Comparison of ENCODE assay signal across 8 mouse cellular contexts in the genomic region with DNA sequence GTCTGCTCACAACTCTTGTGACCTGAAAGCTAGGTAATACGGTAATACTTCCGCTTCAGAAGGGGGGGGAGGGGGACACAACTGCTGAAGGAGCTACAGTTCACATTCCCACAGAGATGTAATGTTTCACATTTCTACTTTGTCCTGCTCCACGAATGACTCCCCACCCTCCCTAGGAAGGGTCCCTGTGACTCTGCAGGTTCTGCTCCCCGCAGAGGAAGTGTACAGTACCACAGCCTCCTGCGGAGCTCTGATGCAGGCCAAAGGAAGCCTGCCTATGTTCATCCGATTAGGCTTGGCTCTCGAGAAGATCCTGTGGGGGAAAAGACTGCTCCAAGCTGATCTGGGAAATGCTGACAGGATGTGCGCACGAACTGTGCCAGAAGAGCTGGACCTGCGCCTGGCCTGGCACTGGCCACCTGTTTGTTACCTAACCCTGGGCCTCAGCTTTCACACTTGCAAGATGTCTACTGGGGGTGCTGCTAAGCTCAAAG. TPM values are rescaled to one million over a fixed set of nuclear protein-coding genes. Genes with fewer than 3 reads are reported as not detected.
A peak's percentile ranks its signal among the peaks of the same experiment; 100 is the strongest.
DNase-seq lines count a peak whose midpoint lies in the region; ATAC-seq and TF ChIP-seq lines count a peak whose summit lies in the region.

No protein-coding gene starts in this region.

- 0 out of 2 replicates have a peak overlapping the region, but pooled peaks have one; percentile 2 for H3K27ac ChIP-seq in midbrain, postnatal 0 days (ENCODE audit: low read depth, low read length)
- H3K27ac ChIP-seq in midbrain, embryonic 14.5 days (replicated peaks; ENCODE audit: low read depth, low read length), result no peak overlapping the region
- peak overlapping the region; percentile 80 for H3K27ac ChIP-seq in embryonic facial prominence, embryonic 15.5 days (replicated peaks)
- peak overlapping the region; percentile 85 for H3K27ac ChIP-seq in liver, postnatal 0 days (ENCODE audit: low read depth)

- no peaks in the 10 kb centered on the region for H3K9me3 ChIP-seq in midbrain, postnatal 0 days (ENCODE audit: low read length)
- H3K9me3 ChIP-seq in midbrain, embryonic 14.5 days (ENCODE audit: control insufficient read depth, low read length), result no peaks in the 10 kb centered on the region
- no peaks in the 10 kb centered on the region for H3K9me3 ChIP-seq in embryonic facial prominence, embryonic 15.5 days (replicated peaks)
- no peaks in the 10 kb centered on the region for H3K9me3 ChIP-seq in liver, postnatal 0 days (ENCODE audit: low read length)

- no peaks in the 10 kb centered on the region for H3K27me3 ChIP-seq in midbrain, postnatal 0 days (ENCODE audit: insufficient read depth, low read length)
- H3K27me3 ChIP-seq in midbrain, embryonic 14.5 days (ENCODE audit: control insufficient read depth, insufficient read depth, low read length), result no peaks in the 10 kb centered on the region
- no peaks in the 10 kb centered on the region for H3K27me3 ChIP-seq in embryonic facial prominence, embryonic 15.5 days
- no peaks in the 10 kb centered on the region for H3K27me3 ChIP-seq in liver, postnatal 0 days (ENCODE audit: insufficient read depth, low read length)

- H3K4me3 ChIP-seq in midbrain, postnatal 0 days (ENCODE audit: low read depth, low read length), result no peak overlapping the region
- H3K4me3 ChIP-seq in midbrain, embryonic 14.5 days (replicated peaks; ENCODE audit: low read depth, low read length), result no peak overlapping the region
- H3K4me3 ChIP-seq in embryonic facial prominence, embryonic 15.5 days (replicated peaks), result no peak overlapping the region
- no peak overlapping the region for H3K4me3 ChIP-seq in liver, postnatal 0 days (ENCODE audit: low read depth, low read length)

- 71% methylated on average over 10 of the region's 10 CpGs for WGBS in midbrain, postnatal 0 days
- 87% methylated on average over 10 of the region's 10 CpGs for WGBS in midbrain, embryonic 14.5 days
- WGBS in embryonic facial prominence, embryonic 15.5 days, result 52% methylated on average over 10 of the region's 10 CpGs
- WGBS in liver, postnatal 0 days (ENCODE audit: insufficient replicate concordance), result 34% methylated on average over 10 of the region's 10 CpGs

- no peaks in the 10 kb centered on the region for H3K36me3 ChIP-seq in midbrain, postnatal 0 days (ENCODE audit: insufficient read depth, low read length)
- no peaks in the 10 kb centered on the region for H3K36me3 ChIP-seq in midbrain, embryonic 14.5 days (ENCODE audit: control insufficient read depth, insufficient read depth, low read length)
- no peaks in the 10 kb centered on the region for H3K36me3 ChIP-seq in embryonic facial prominence, embryonic 15.5 days
- peaks cover 16% of the 10 kb centered on the region for H3K36me3 ChIP-seq in liver, postnatal 0 days (replicated peaks; ENCODE audit: insufficient read depth, low read length)

- ATAC-seq in midbrain, postnatal 0 days (ENCODE audit: low FRiP score), result no peak
- no peak for ATAC-seq in midbrain, embryonic 14.5 days (ENCODE audit: low FRiP score, low TSS enrichment)
- ATAC-seq in activated CD4-positive, CD25-positive, alpha-beta regulatory T cell, adult 4 months, result peak; percentile 67
- ATAC-seq in embryonic facial prominence, embryonic 15.5 days (ENCODE audit: insufficient number of reproducible peaks, low FRiP score, low TSS enrichment, low read depth), result no peak
- ATAC-seq in liver, postnatal 0 days, result peak; percentile 9; the same call in 1 of the 2 replicates

- TF ChIP-seq CTCF in midbrain, postnatal 0 days (IDR thresholded peaks at IDR 0.05), result no peak
- no peak for TF ChIP-seq CTCF in liver, postnatal 0 days (IDR thresholded peaks at IDR 0.05; ENCODE audit: low read depth)

- no peak overlapping the region for H3K4me2 ChIP-seq in midbrain, postnatal 0 days (ENCODE audit: low read depth, low read length, poor library complexity, severe bottlenecking)
- no peak overlapping the region for H3K4me2 ChIP-seq in midbrain, embryonic 14.5 days (ENCODE audit: low read length)
- H3K4me2 ChIP-seq in embryonic facial prominence, embryonic 15.5 days (replicated peaks), result no peak overlapping the region
- H3K4me2 ChIP-seq in liver, postnatal 0 days (ENCODE audit: low read depth, low read length), result peak overlapping the region; percentile 13; the same call in 1 of the 2 replicates

- no peak for DNase-seq in midbrain, postnatal 0 days (ENCODE audit: low spot score)
- DNase-seq in midbrain, embryonic 14.5 days, result no peak
- peak; percentile 69 for DNase-seq in induced T-regulatory cell, adult 2 months (ENCODE audit: low read depth)
- peak; percentile 41 for DNase-seq in liver, postnatal 0 days
- peak; percentile 10 for DNase-seq in yolk sac, embryonic 10.5 days (ENCODE audit: low spot score)
- DNase-seq in ovary, postnatal 14 days (ENCODE audit: low spot score), result no peak

- H3K9ac ChIP-seq in midbrain, postnatal 0 days (replicated peaks; ENCODE audit: low read length, poor library complexity, severe bottlenecking), result no peak overlapping the region
- no peak overlapping the region for H3K9ac ChIP-seq in midbrain, embryonic 14.5 days (replicated peaks; ENCODE audit: low read length)
- no peak overlapping the region for H3K9ac ChIP-seq in embryonic facial prominence, embryonic 15.5 days
- peak overlapping the region; percentile 21; the same call in 1 of the 2 replicates for H3K9ac ChIP-seq in liver, postnatal 0 days (replicated peaks)

- H3K4me1 ChIP-seq in midbrain, postnatal 0 days (ENCODE audit: insufficient read depth, low read length), result 0 out of 2 replicates have a peak, but pooled peaks cover 6% of the 10 kb centered on the region
- H3K4me1 ChIP-seq in midbrain, embryonic 14.5 days (ENCODE audit: control insufficient read depth, insufficient read depth, low read length), result peaks cover 3% of the 10 kb centered on the region; the same call in 1 of the 2 replicates
- H3K4me1 ChIP-seq in embryonic facial prominence, embryonic 15.5 days, result peaks cover 92% of the 10 kb centered on the region
- peaks cover 89% of the 10 kb centered on the region for H3K4me1 ChIP-seq in liver, postnatal 0 days (ENCODE audit: insufficient read depth)

- TF ChIP-seq EP300 in liver, postnatal 0 days (IDR thresholded peaks at IDR 0.05; ENCODE audit: low read depth), result 0 out of 2 replicates have a peak, but pooled peaks have one; percentile 22

RNA-seq across cellular contexts. Expression of gene Myh9, which starts 22.0 kb away (rescaled TPM):
- 26.9 and 30.8 TPM in 2 replicates for total RNA-seq in midbrain, postnatal 0 days (2014; rRNA removed)
- 6.4 and 8.2 TPM in 2 replicates for polyA plus RNA-seq in midbrain, postnatal 0 days (2015; fragmentation: Nextera tagmentation; extraction: Ambion mirVana)
- polyA plus RNA-seq in midbrain, embryonic 14.5 days (2014; fragmentation: Nextera tagmentation; extraction: Ambion mirVana), result 7.3 and 14.8 TPM in 2 replicates
- 100 to 1,000 TPM; 243 to 280 TPM for polyA plus RNA-seq in activated CD4-positive, CD25-positive, alpha-beta regulatory T cell, adult 4 months (2017; shearing (Covaris generic))
- 41.1 and 41.7 TPM in 2 replicates for polyA plus RNA-seq in embryonic facial prominence, embryonic 15.5 days (2015; fragmentation: Nextera tagmentation; extraction: Ambion mirVana)
- polyA plus RNA-seq in liver, postnatal 0 days (2015; fragmentation: Nextera tagmentation; extraction: Ambion mirVana), result 17.7 and 22.4 TPM in 2 replicates

Comparison
In these comparisons a context has a peak if more than half of its experiments do, and no peak if none do; other contexts are left out.
1. ATAC-seq: peak in activated CD4-positive, CD25-positive, alpha-beta regulatory T cell, adult 4 months (single experiment) and liver, postnatal 0 days (single experiment); none in midbrain, postnatal 0 days (single experiment), midbrain, embryonic 14.5 days (single experiment) and embryonic facial prominence, embryonic 15.5 days (single experiment).
2. DNase-seq: peak in induced T-regulatory cell, adult 2 months (single experiment), liver, postnatal 0 days (single experiment) and yolk sac, embryonic 10.5 days (single experiment); none in midbrain, postnatal 0 days (single experiment), midbrain, embryonic 14.5 days (single experiment) and ovary, postnatal 14 days (single experiment).